Mouse (Mus musculus) erythroblast, embryonic 14.5 days (primary cell): ENCODE results near the gene Pdcd5.

Experiments
- GATA1 ChIP-seq: IDR thresholded peaks from 2 replicates; pipeline ENCODE4 v1.6.1; 2012; ENCODE audit warnings: low read length, inconsistent platforms, mixed read lengths
- TAL1 ChIP-seq: IDR thresholded peaks from 3 replicates; pipeline ENCODE4 v1.6.1; 2012; ENCODE audit warnings: low read length, inconsistent platforms, mixed read lengths

DNA sequence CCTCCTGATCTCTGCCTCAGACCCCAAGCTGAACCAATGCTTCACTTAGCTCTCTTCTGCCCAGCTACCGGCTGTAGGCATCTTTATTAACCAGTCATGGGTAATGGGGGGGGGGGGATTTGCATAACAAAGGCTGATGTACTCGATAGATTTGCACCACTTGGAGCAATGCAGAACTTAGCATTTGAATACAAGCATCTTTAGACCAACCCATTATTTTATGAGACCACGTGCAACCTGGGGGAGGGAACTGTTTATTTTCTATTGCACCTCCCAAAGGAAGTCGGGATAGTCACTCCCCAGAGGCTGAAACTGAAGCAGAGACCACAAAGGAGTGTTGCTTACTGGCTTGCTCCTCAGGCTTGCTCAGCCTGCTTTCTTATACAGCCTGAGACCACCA, 29.8 kb downstream of the Pdcd5 start:
- no peak for TF ChIP-seq TAL1
- TF ChIP-seq GATA1, result no peak
